ENCODE assay signal across 20 mouse cellular contexts in genomic region chr11:119794020-119794419, GRCm38 (mm10).
A peak's percentile ranks its signal among the peaks of the same experiment; 100 is the strongest.
DNase-seq lines count a peak whose midpoint lies in the region; ATAC-seq lines count a peak whose summit lies in the region.
"Had no signal": no experiment of that assay in that cellular context is flagged by ENCODE, and none has a peak within 500 bp of the region (broad histone marks: within the 10 kb centered on the region; RNA-seq: fewer than 3 reads in every experiment).

No protein-coding gene starts in this region.

- H3K27ac ChIP-seq in kidney, embryonic 15.5 days, result peak overlapping the region; percentile 57; the same call in 1 of the 2 replicates
- H3K27ac ChIP-seq in neural tube, embryonic 14.5 days (ENCODE audit: low read depth, low read length), result no peak overlapping the region
- H3K27ac ChIP-seq: forebrain, embryonic 12.5 days; neural tube, embryonic 13.5 days had no signal

- no peak for ATAC-seq in kidney, embryonic 15.5 days (replicated peaks; ENCODE audit: low FRiP score)
- no peak for ATAC-seq in neural tube, embryonic 14.5 days (ENCODE audit: low read depth)
- ATAC-seq: inflammation-experienced regulatory T-cells, adult 6 months had no signal

- peak; percentile 64 to 69 for DNase-seq in cerebellum, postnatal 10 days
- DNase-seq in cerebellum, adult 18-20 months, result no peak
- DNase-seq in kidney, postnatal 4 days, result no peak
- DNase-seq in neural tube, embryonic 10.5 days (ENCODE audit: extremely low spot score, low spot score), result no peak
- no peak for DNase-seq in left cerebral cortex, adult 8-10 months (ENCODE audit: low spot score in 2 of 2)
- DNase-seq in spleen, postnatal 4 days (ENCODE audit: low spot score in 2 of 2), result no peak
- DNase-seq: adrenal gland, adult 8-10 months; cerebellum, postnatal 36 days; heart, postnatal 10 days; layer of hippocampus, postnatal 36 days; left cerebral cortex, postnatal 4 days; liver; lung, adult 18-20 months; lung, postnatal 14 days had no signal

- 0 out of 2 replicates have a peak, but pooled peaks cover 5% of the 10 kb centered on the region for H3K36me3 ChIP-seq in kidney, embryonic 15.5 days
- H3K36me3 ChIP-seq in neural tube, embryonic 14.5 days (ENCODE audit: control insufficient read depth, insufficient read depth, low read length), result no peaks in the 10 kb centered on the region
- H3K36me3 ChIP-seq: neural tube, embryonic 13.5 days had no signal

- no peak overlapping the region for H3K4me2 ChIP-seq in kidney, embryonic 15.5 days
- no peak overlapping the region for H3K4me2 ChIP-seq in neural tube, embryonic 14.5 days (ENCODE audit: low read depth, low read length)
- H3K4me2 ChIP-seq: forebrain, embryonic 12.5 days; heart, embryonic 11.5 days; neural tube, embryonic 13.5 days had no signal

- 89% methylated on average over 1 of the region's 1 CpGs for WGBS in kidney, embryonic 15.5 days
- 97% methylated on average over 1 of the region's 1 CpGs for WGBS in neural tube, embryonic 14.5 days

- no peak overlapping the region for H3K4me3 ChIP-seq in kidney, embryonic 15.5 days (replicated peaks)
- no peak overlapping the region for H3K4me3 ChIP-seq in neural tube, embryonic 14.5 days (ENCODE audit: low read depth, low read length)
- H3K4me3 ChIP-seq: forebrain, embryonic 12.5 days; neural tube, embryonic 13.5 days had no signal

- no peak overlapping the region for H3K9ac ChIP-seq in kidney, embryonic 15.5 days
- H3K9ac ChIP-seq in neural tube, embryonic 14.5 days (replicated peaks; ENCODE audit: low read depth, low read length), result 0 out of 2 replicates have a peak overlapping the region, but pooled peaks have one; percentile 25
- H3K9ac ChIP-seq: forebrain, embryonic 12.5 days; neural tube, embryonic 13.5 days had no signal

- H3K9me3 ChIP-seq in kidney, embryonic 15.5 days (replicated peaks), result no peaks in the 10 kb centered on the region
- H3K9me3 ChIP-seq in neural tube, embryonic 14.5 days (ENCODE audit: control insufficient read depth, low read length), result no peaks in the 10 kb centered on the region
- H3K9me3 ChIP-seq: forebrain, embryonic 12.5 days; neural tube, embryonic 13.5 days had no signal

- no peaks in the 10 kb centered on the region for H3K27me3 ChIP-seq in kidney, embryonic 15.5 days
- no peaks in the 10 kb centered on the region for H3K27me3 ChIP-seq in neural tube, embryonic 14.5 days (ENCODE audit: control insufficient read depth, insufficient read depth, low read length)
- H3K27me3 ChIP-seq: forebrain, embryonic 12.5 days; neural tube, embryonic 13.5 days had no signal

- peaks cover 76% of the 10 kb centered on the region for H3K4me1 ChIP-seq in kidney, embryonic 15.5 days
- H3K4me1 ChIP-seq in neural tube, embryonic 14.5 days (ENCODE audit: control insufficient read depth, insufficient read depth, low read length), result peaks cover 18% of the 10 kb centered on the region; the same call in 1 of the 2 replicates

Comparison
In these comparisons a context has a peak if more than half of its experiments do, and no peak if none do; other contexts are left out.
1. DNase-seq: peak in cerebellum, postnatal 10 days (2 of 2); none in cerebellum, adult 18-20 months (0 of 2), kidney, postnatal 4 days (0 of 2), neural tube, embryonic 10.5 days (single experiment), left cerebral cortex, adult 8-10 months (0 of 2) and spleen, postnatal 4 days (0 of 2).